ENCODE assay signal across 27 mouse cellular contexts in genomic region chr2:126691290-126691689, GRCm38 (mm10).
"Had no signal": no experiment of that assay in that cellular context is flagged by ENCODE, and none has a peak within 500 bp of the region (broad histone marks: within the 10 kb centered on the region; RNA-seq: fewer than 3 reads in every experiment).

No protein-coding gene starts in this region.

- H3K27me3 ChIP-seq: embryonic facial prominence, embryonic 12.5 days; embryonic facial prominence, embryonic 13.5 days; embryonic facial prominence, embryonic 15.5 days; forebrain, embryonic 12.5 days; forebrain, embryonic 13.5 days; forebrain, embryonic 15.5 days had no signal

- H3K4me3 ChIP-seq: embryonic facial prominence, embryonic 10.5 days; embryonic facial prominence, embryonic 12.5 days; embryonic facial prominence, embryonic 13.5 days; embryonic facial prominence, embryonic 15.5 days; erythroblast, embryonic 14.5 days; forebrain, embryonic 10.5 days; forebrain, embryonic 12.5 days; forebrain, embryonic 13.5 days; forebrain, embryonic 15.5 days; gastrocnemius, adult 2 months had no signal

- H3K4me1 ChIP-seq: embryonic facial prominence, embryonic 10.5 days; embryonic facial prominence, embryonic 12.5 days; embryonic facial prominence, embryonic 13.5 days; embryonic facial prominence, embryonic 15.5 days; forebrain, embryonic 10.5 days; forebrain, embryonic 12.5 days; forebrain, embryonic 13.5 days; forebrain, embryonic 15.5 days had no signal

- H3K9me3 ChIP-seq: embryonic facial prominence, embryonic 10.5 days; embryonic facial prominence, embryonic 12.5 days; embryonic facial prominence, embryonic 13.5 days; embryonic facial prominence, embryonic 15.5 days; forebrain, embryonic 10.5 days; forebrain, embryonic 12.5 days; forebrain, embryonic 13.5 days; forebrain, embryonic 15.5 days had no signal

- H3K9ac ChIP-seq: embryonic facial prominence, embryonic 12.5 days; embryonic facial prominence, embryonic 13.5 days; embryonic facial prominence, embryonic 15.5 days; forebrain, embryonic 12.5 days; forebrain, embryonic 13.5 days; forebrain, embryonic 15.5 days; forebrain, postnatal 0 days had no signal

- DNase-seq: cerebellum, adult 2 months; cerebellum, adult 8-10 months; cerebellum, adult 9-10 months; cerebellum, adult 9-11 months; cerebellum, postnatal 10 days; cerebellum, postnatal 14 days; cerebellum, postnatal 25 days; cerebellum, postnatal 36 days; embryo, embryonic 11 days; forebrain, postnatal 0 days; gastrocnemius, adult 2 months; gastrocnemius, postnatal 10 days; gastrocnemius, postnatal 14 days; gastrocnemius, postnatal 25 days; gastrocnemius, postnatal 36 days; heart, adult 18-20 months had no signal

- H3K36me3 ChIP-seq: embryonic facial prominence, embryonic 15.5 days; forebrain, embryonic 12.5 days; forebrain, embryonic 15.5 days had no signal

- H3K4me2 ChIP-seq: embryonic facial prominence, embryonic 12.5 days; embryonic facial prominence, embryonic 13.5 days; embryonic facial prominence, embryonic 15.5 days; forebrain, embryonic 12.5 days; forebrain, embryonic 13.5 days; forebrain, embryonic 15.5 days had no signal

- H3K27ac ChIP-seq: embryonic facial prominence, embryonic 10.5 days; embryonic facial prominence, embryonic 12.5 days; embryonic facial prominence, embryonic 13.5 days; embryonic facial prominence, embryonic 15.5 days; forebrain, embryonic 10.5 days; forebrain, embryonic 12.5 days; forebrain, embryonic 13.5 days; forebrain, embryonic 15.5 days; gastrocnemius, adult 2 months had no signal

- ATAC-seq: forebrain, embryonic 13.5 days; forebrain, embryonic 14.5 days; forebrain, embryonic 15.5 days; forebrain, embryonic 16.5 days; forebrain, postnatal 0 days had no signal
